Mouse (Mus musculus) spleen, adult 2 months (tissue): ENCODE data around the gene Aifm2.

Source experiments
- CTCF ChIP-seq: fragments of 200-500 bp; IDR thresholded peaks from 2 replicates; pipeline ENCODE4 v1.5.1; 2011; ENCODE audit warnings: mild to moderate bottlenecking, inconsistent platforms; ENCODE audit not compliant: insufficient read depth, insufficient read length, insufficient replicate concordance; ENCODE audit errors: extremely low read depth
- POLR2A ChIP-seq: fragments of 200-500 bp; IDR thresholded peaks from 2 replicates; pipeline ENCODE4 v1.6.1; 2011; ENCODE audit warnings: low read depth, low read length, inconsistent platforms

- no peak for TF ChIP-seq CTCF
- TF ChIP-seq POLR2A: no peak
Observed at GRCm38 (mm10) chr10:61766806-61767205, 51.7 kb downstream of the Aifm2 start.
